Mouse (Mus musculus): Measurements from ENCODE around the gene Scimp. TPM values are rescaled to one million over a fixed set of nuclear protein-coding genes. Genes with fewer than 3 reads are reported as not detected.

Scimp gene
- polyA plus RNA-seq (2017; shearing (Covaris generic)), result not detected

GRCm38 (mm10) chr11:70812365-70812764 lies at the start of gene Scimp:
Gene Scimp (minus strand): TSS chr11:70812586.

GRCm38 (mm10) chr11:70844559-70845456 lies 32.4 kb upstream of the Scimp start, which contains the start of gene Rabep1:
Gene Rabep1 (plus strand): TSS chr11:70844778.

GRCm38 (mm10) chr11:70763936-70764808 lies 48.2 kb downstream of the Scimp start, which contains the start of gene Zfp3:
Gene Zfp3 (plus strand): TSS chr11:70764209.

Other genes with a start within 250 kb of the Scimp start
- 22.2 TPM for gene Mink1, start 249.7 kb downstream of the Scimp start, polyA plus RNA-seq (2017; shearing (Covaris generic))
- gene 4930544D05Rik, start 196.7 kb downstream of the Scimp start, polyA plus RNA-seq (2017; shearing (Covaris generic)), result not detected
- gene Chrne, start 193.4 kb downstream of the Scimp start, polyA plus RNA-seq (2017; shearing (Covaris generic)), result 8.1 TPM
- not detected for gene Gp1ba, start 173.5 kb downstream of the Scimp start, polyA plus RNA-seq (2017; shearing (Covaris generic))
- 507 TPM for gene Rnf167, start 165.4 kb downstream of the Scimp start, polyA plus RNA-seq (2017; shearing (Covaris generic))
- gene Slc25a11, start 165.1 kb downstream of the Scimp start, polyA plus RNA-seq (2017; shearing (Covaris generic)), result 68.9 TPM
- gene Pfn1, start 157.9 kb downstream of the Scimp start, polyA plus RNA-seq (2017; shearing (Covaris generic)), result 2,460 TPM
- gene Eno3, start 155.4 kb downstream of the Scimp start, polyA plus RNA-seq (2017; shearing (Covaris generic)), result 16.3 TPM
- gene Spag7, start 143.2 kb downstream of the Scimp start, polyA plus RNA-seq (2017; shearing (Covaris generic)), result 48.7 TPM
- gene Camta2, start 124.5 kb downstream of the Scimp start, polyA plus RNA-seq (2017; shearing (Covaris generic)), result 34.9 TPM
- 0.65 TPM for gene Inca1, start 112.4 kb downstream of the Scimp start, polyA plus RNA-seq (2017; shearing (Covaris generic))
- 1.3 TPM for gene Kif1c, start 112.0 kb downstream of the Scimp start, polyA plus RNA-seq (2017; shearing (Covaris generic))
- gene Zfp3, start 48.4 kb downstream of the Scimp start, polyA plus RNA-seq (2017; shearing (Covaris generic)), result 2.2 TPM
- gene Rabep1, start 32.2 kb upstream of the Scimp start, polyA plus RNA-seq (2017; shearing (Covaris generic)), result 72.3 TPM
- 114 TPM for gene Nup88, start 157.4 kb upstream of the Scimp start, polyA plus RNA-seq (2017; shearing (Covaris generic))
- 145 TPM for gene Rpain, start 157.6 kb upstream of the Scimp start, polyA plus RNA-seq (2017; shearing (Covaris generic))
- gene C1qbp, start 170.4 kb upstream of the Scimp start, polyA plus RNA-seq (2017; shearing (Covaris generic)), result 98.1 TPM
- gene Dhx33, start 191.9 kb upstream of the Scimp start, polyA plus RNA-seq (2017; shearing (Covaris generic)), result 24.4 TPM
- 27.4 TPM for gene Mis12, start 207.0 kb upstream of the Scimp start, polyA plus RNA-seq (2017; shearing (Covaris generic))
- 44.5 TPM for gene Derl2, start 207.3 kb upstream of the Scimp start, polyA plus RNA-seq (2017; shearing (Covaris generic))
- gene 6330403K07Rik, start 220.9 kb upstream of the Scimp start, polyA plus RNA-seq (2017; shearing (Covaris generic)), result not detected